Mouse (Mus musculus): ENCODE measurements around the gene Gm10428. TPM values are rescaled to one million over a fixed set of nuclear protein-coding genes. Genes with fewer than 3 reads are reported as not detected.
"Not testable (repeated sequence)": the region's sequence is repeated elsewhere in the genome, so short reads cannot be mapped to it uniquely, and the experiment has no call there.

Gene Gm10428
- not detected for total RNA-seq (2021)

- DNase-seq (ENCODE audit: extremely low spot score in 1 of 2, low spot score in 2 of 2), result no peak
- intact Hi-C loops (cut with DNase I), result loop anchor here (10.0 kb wide), 1 partner anchor 382 kb away; no protein-coding TSS in a partner anchor
Measured at GRCm38 (mm10) chr11:62752780-62753179, at the start of gene Gm10428. Gene Gm10428 (plus strand): TSS chr11:62753100.

DNA sequence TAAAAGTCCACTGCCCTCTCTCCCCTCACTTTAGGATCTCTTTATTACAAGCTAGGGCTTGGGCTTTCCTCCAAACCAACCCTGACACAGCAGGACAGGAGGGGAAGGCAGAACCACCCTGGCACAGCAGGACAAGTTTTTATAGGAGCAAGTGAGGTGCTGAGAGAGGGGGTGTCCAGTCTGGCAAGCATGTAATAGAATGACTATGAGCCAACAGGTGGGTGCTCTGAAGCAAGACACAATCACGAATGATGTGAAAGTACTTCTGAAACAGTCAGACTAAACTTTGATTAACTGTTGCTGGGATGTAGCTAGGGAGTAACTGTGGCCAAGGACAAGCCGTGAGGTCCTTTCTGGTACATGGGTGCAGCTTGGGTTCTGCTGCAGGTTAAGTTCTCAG is 46.8 kb upstream of the Gm10428 start:
- intact Hi-C loops (cut with DNase I), result no loop called here
- DNase-seq (ENCODE audit: extremely low spot score in 1 of 2, low spot score in 2 of 2), result no peak

- DNase-seq (ENCODE audit: extremely low spot score in 1 of 2, low spot score in 2 of 2), result no peak
- intact Hi-C loops (cut with DNase I), result no loop called here
Measured at GRCm38 (mm10) chr11:62708252-62708651, 44.6 kb upstream of the Gm10428 start.

DNA sequence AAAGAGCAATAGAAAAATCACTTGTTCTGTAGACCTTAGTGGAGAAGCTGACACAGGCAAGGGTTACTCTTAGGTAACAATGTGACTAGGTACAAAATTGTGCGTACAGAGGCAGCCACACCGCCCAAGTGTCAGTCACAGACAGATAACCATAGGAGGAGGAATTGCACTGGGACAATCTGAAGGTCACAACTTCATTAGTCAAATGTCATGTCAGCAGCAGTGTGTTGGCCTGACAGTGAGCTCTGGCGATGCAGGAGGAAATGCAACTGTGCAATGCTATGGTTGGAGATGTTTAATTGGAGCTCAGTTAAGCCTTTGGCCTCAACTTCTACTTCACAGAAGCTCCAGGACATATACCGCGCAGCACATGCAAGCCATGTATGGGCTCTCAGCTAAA is 42.2 kb upstream of the Gm10428 start:
- DNase-seq (ENCODE audit: extremely low spot score in 1 of 2, low spot score in 2 of 2), result no peak
- intact Hi-C loops (cut with DNase I), result no loop called here

GRCm38 (mm10) chr11:62728276-62728675 is 24.6 kb upstream of the Gm10428 start:
- DNase-seq (ENCODE audit: extremely low spot score in 1 of 2, low spot score in 2 of 2), result no peak

GRCm38 (mm10) chr11:62731311-62732021 is 21.4 kb upstream of the Gm10428 start, which contains the start of gene Zfp287:
Gene Zfp287 (minus strand): TSS chr11:62731905.
- peak; percentile 92 to 94 for DNase-seq (ENCODE audit: extremely low spot score in 1 of 2, low spot score in 2 of 2)
- intact Hi-C loops (cut with DNase I), result no loop called here

More at GRCm38 (mm10) chr11:62728276-62728675, 24.6 kb upstream of the Gm10428 start:
- intact Hi-C loops (cut with DNase I), result no loop called here

DNA sequence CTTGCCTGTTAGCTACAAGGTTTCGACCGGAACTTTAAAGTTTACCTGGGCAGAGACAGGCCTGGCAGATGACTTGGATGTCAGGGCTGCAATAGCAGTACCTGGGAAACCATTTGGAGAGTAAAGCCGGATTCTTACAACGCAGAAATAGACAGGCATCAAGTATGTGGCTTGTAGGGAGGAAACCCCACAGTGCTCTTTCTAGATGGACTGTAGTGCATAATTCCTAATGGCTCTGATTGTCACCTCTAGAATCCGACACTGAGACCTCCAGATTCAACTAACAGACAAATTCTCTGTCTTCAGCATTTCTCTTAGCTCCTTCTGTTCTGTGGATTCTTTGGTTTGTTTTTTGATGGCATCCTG is 20.9 kb upstream of the Gm10428 start:
- intact Hi-C loops (cut with DNase I), result no loop called here
- DNase-seq (ENCODE audit: extremely low spot score in 1 of 2, low spot score in 2 of 2), result no peak

- DNase-seq (ENCODE audit: extremely low spot score in 1 of 2, low spot score in 2 of 2), result no peak
- intact Hi-C loops (cut with DNase I), result no loop called here
Measured at GRCm38 (mm10) chr11:62732665-62733064, 20.2 kb upstream of the Gm10428 start.

- intact Hi-C loops (cut with DNase I), result no loop called here
- no peak for DNase-seq (ENCODE audit: extremely low spot score in 1 of 2, low spot score in 2 of 2)
Measured at GRCm38 (mm10) chr11:62741186-62741585, 11.7 kb upstream of the Gm10428 start.

- intact Hi-C loops (cut with DNase I), result no loop called here
- no peak for DNase-seq (ENCODE audit: extremely low spot score in 1 of 2, low spot score in 2 of 2)
Measured at GRCm38 (mm10) chr11:62742261-62742957, 10.5 kb upstream of the Gm10428 start.

DNA sequence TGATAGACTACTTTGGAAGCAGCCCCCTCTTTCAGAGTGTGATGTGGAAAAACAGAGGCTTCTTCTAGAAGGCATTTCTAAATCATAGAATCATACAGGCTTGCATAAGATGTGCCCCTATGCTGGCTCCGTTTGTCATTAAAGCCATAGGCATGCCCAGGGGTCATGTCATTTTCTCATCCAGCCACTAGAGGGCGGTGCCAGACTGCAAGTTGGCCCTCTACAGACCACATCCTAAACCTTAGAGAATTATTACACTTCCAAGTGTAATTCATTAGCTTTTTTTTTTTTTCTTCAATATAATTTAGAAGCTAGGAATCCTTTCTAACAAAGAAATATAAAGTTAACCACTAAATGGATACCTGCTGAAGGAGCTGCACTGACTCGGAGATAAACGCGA is 8.8 kb upstream of the Gm10428 start:
- intact Hi-C loops (cut with DNase I), result no loop called here

GRCm38 (mm10) chr11:62746001-62746533 is 6.8 kb upstream of the Gm10428 start:
- intact Hi-C loops (cut with DNase I), result no loop called here
- DNase-seq (ENCODE audit: extremely low spot score in 1 of 2, low spot score in 2 of 2), result peak; percentile 62 to 83

More for the DNA sequence above, 8.8 kb upstream of the Gm10428 start:
- peak; percentile 48 to 75 for DNase-seq (ENCODE audit: extremely low spot score in 1 of 2, low spot score in 2 of 2)

DNA sequence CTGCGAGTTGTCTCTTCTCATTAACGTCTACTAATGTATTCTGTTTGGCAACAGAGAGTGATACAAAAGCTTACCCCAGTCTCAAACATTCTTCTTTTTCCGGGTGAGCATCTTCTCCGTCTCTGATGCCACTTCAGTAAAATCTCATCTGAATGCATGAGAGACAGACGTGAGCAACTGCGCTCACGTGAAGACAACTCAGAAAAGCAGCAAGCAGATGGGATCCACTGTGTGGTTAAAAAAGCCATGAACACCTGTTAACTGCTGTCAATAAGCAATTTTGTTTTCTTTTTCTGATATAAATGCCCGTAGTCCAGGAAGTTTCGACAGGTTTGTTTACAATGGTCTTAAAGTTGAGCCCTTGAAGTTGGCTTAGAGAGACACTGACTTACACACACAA is 5.7 kb upstream of the Gm10428 start:
- intact Hi-C loops (cut with DNase I), result no loop called here
- DNase-seq (ENCODE audit: extremely low spot score in 1 of 2, low spot score in 2 of 2), result no peak

DNA sequence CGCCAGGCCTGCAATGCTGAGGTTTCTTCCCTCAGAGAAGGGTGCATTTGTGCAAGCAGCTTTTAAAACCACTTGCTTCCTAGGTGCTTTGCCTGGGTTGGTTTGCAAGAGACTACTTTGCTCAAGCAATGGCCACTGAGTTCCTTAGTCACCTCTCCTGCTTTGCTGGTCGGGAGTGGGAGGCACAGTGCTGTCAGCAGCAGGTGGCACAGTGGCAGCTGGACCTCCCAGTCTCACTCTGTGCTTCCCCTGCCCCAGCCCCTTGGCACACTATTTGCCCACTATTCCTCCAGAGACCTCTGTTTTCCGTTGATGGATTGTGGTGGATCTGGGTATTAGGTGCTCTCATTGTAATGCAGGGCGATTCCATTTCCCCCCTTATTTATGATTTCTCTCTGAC is 4.8 kb upstream of the Gm10428 start:
- DNase-seq (ENCODE audit: extremely low spot score in 1 of 2, low spot score in 2 of 2), result no peak
- intact Hi-C loops (cut with DNase I), result no loop called here

- DNase-seq (ENCODE audit: extremely low spot score in 1 of 2, low spot score in 2 of 2); intact Hi-C loops (cut with DNase I): not testable (repeated sequence)
Measured at GRCm38 (mm10) chr11:62749445-62749844, 3.5 kb upstream of the Gm10428 start.

- DNase-seq (ENCODE audit: extremely low spot score in 1 of 2, low spot score in 2 of 2), result no peak
- intact Hi-C loops (cut with DNase I), result loop anchor here (10.0 kb wide), 1 partner anchor 383 kb away; no protein-coding TSS in a partner anchor
Measured at GRCm38 (mm10) chr11:62752191-62752590, 709 bp upstream of the Gm10428 start.

- intact Hi-C loops (cut with DNase I), result loop anchor here (5.0 to 10.0 kb wide), 4 partner anchors 51 to 416 kb away; no protein-coding TSS in a partner anchor
- DNase-seq (ENCODE audit: extremely low spot score in 1 of 2, low spot score in 2 of 2), result peak; percentile 89 to 96
Measured at GRCm38 (mm10) chr11:62756456-62757142, 3.7 kb downstream of the Gm10428 start.

DNA sequence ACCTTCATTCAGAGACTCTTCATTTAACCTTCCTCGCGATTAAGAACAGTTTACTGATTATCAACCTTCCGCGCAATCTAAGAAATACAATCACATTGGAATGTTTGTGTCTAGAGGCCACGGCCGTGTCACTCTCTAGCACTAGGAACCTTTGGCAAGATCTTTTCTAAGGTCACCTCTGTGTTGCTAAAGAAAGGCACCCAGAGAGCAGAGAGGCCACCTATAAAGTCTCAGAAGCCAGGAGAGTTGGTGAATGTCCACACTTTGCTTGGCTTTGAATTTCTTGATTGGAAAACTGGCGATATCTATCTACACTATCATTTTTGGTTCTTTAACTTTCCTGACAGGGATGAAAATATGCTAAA is 4.2 kb downstream of the Gm10428 start:
- intact Hi-C loops (cut with DNase I), result loop anchor here (5.0 to 10.0 kb wide), 4 partner anchors 50 to 415 kb away; no protein-coding TSS in a partner anchor
- no peak for DNase-seq (ENCODE audit: extremely low spot score in 1 of 2, low spot score in 2 of 2)

GRCm38 (mm10) chr11:62757906-62758305 is 5.0 kb downstream of the Gm10428 start:
- no peak for DNase-seq (ENCODE audit: extremely low spot score in 1 of 2, low spot score in 2 of 2)
- intact Hi-C loops (cut with DNase I), result loop anchor here (5.0 to 10.0 kb wide), 4 partner anchors 49 to 414 kb away; no protein-coding TSS in a partner anchor

Data from left cerebral cortex, postnatal 10 days (tissue).